Mouse (Mus musculus) bone marrow macrophage, adult 2 months (primary cell): ENCODE measurements around the gene Rabif.

ENCODE experiments used
- CTCF ChIP-seq: IDR thresholded peaks from 2 replicates; pipeline ENCODE4 v1.5.1; 2012; ENCODE audit warnings: low read depth, mild to moderate bottlenecking, low read length, moderate library complexity
- POLR2A ChIP-seq: IDR thresholded peaks from 2 replicates; pipeline ENCODE4 v1.6.1; 2012; ENCODE audit warnings: mild to moderate bottlenecking, low read depth, low read length, borderline replicate concordance

DNA sequence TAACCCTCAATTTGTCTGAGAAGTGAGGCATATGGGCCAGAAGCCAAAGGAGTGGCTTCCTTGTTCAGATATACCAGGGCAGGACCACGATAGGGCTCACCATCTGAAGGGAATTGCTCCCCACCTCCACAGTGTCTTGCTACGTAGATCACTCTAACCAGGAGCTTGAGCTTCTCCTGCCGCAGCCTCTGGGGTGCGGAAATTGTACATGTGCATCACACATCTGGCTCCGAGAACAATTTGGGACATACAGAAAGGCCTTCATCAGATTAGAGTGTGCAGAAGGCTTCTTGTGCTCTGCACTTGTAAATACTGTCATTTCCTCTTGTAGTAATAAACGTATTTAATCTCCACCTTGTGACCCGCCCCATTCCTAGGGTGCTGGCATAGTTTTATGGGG is 26.7 kb downstream of the Rabif start:
- TF ChIP-seq POLR2A (no peak), CTCF (no peak)
